Mouse (Mus musculus) hindbrain, embryonic 16.5 days (tissue): Measurements from ENCODE around the gene Aldoart2. TPM values are rescaled to one million over a fixed set of nuclear protein-coding genes. Genes with fewer than 3 reads are reported as not detected.
A peak's percentile ranks its signal among the peaks of the same experiment; 100 is the strongest.

Experiments
- ATAC-seq: fragments of 200-750 bp; cut with Nextera tagmentation; 2 replicates; pipeline ENCODE4 v1.8.0; 2017; ENCODE audit warnings: moderate TSS enrichment, moderate library complexity
- H3K27ac ChIP-seq: fragments of 300-500 bp; sonication (generic); 2 replicates; pipeline ENCODE4 v1.5.1; 2014; ENCODE audit warnings: low read depth, mild to moderate bottlenecking, control low read depth, low read length, moderate library complexity
- H3K27me3 ChIP-seq: fragments of 300-500 bp; sonication (generic); replicated peaks from 2 replicates; pipeline ENCODE4 v1.6.1; 2014; ENCODE audit warnings: low read length; ENCODE audit not compliant: control insufficient read depth, insufficient read depth
- H3K36me3 ChIP-seq: fragments of 300-500 bp; sonication (generic); 2 replicates; pipeline ENCODE4 v1.6.1; 2014; ENCODE audit warnings: mild to moderate bottlenecking, low read length, moderate library complexity, mixed read lengths; ENCODE audit not compliant: control insufficient read depth, insufficient read depth
- H3K4me1 ChIP-seq: fragments of 300-500 bp; sonication (generic); 2 replicates; pipeline ENCODE4 v1.6.1; 2014; ENCODE audit warnings: low read depth, low read length; ENCODE audit not compliant: control insufficient read depth, insufficient read depth
- H3K4me2 ChIP-seq: fragments of 300-500 bp; sonication (generic); 2 replicates; pipeline ENCODE4 v1.6.1; 2014; ENCODE audit warnings: mild to moderate bottlenecking, low read length, control low read depth, moderate library complexity
- H3K4me3 ChIP-seq: fragments of 300-500 bp; sonication (generic); 2 replicates; pipeline ENCODE4 v1.5.1; 2014; ENCODE audit warnings: mild to moderate bottlenecking, low read length, control low read depth, moderate library complexity
- H3K9ac ChIP-seq: fragments of 300-500 bp; sonication (generic); 2 replicates; pipeline ENCODE4 v1.6.1; 2014; ENCODE audit warnings: low read depth, mild to moderate bottlenecking, control low read depth, low read length, moderate library complexity
- H3K9me3 ChIP-seq: fragments of 300-500 bp; sonication (generic); 2 replicates; pipeline ENCODE4 v1.6.1; 2014; ENCODE audit warnings: mild to moderate bottlenecking, low read length, moderate library complexity; ENCODE audit not compliant: control insufficient read depth
- WGBS: fragments of 180-500 bp; shearing (Covaris S2); extraction: QIAGEN DNeasy Blood & Tissue Kit; methylation state at CpG from one replicate; pipeline ENCODE4 v1.1.7; 2014; 5-methylcytosine and 5-hydroxymethylcytosine counted together
- polyA plus RNA-seq: library from polyadenylated mRNA; unstranded; fragments of >200 nt; fragmentation: Nextera tagmentation; extraction: Ambion mirVana; gene quantifications from 2 replicates; pipeline ENCODE4 v1.2.1, GENCODE M21; 2015

Gene Aldoart2
- polyA plus RNA-seq, 1 experiment from 2014 or later, result not detected

DNA sequence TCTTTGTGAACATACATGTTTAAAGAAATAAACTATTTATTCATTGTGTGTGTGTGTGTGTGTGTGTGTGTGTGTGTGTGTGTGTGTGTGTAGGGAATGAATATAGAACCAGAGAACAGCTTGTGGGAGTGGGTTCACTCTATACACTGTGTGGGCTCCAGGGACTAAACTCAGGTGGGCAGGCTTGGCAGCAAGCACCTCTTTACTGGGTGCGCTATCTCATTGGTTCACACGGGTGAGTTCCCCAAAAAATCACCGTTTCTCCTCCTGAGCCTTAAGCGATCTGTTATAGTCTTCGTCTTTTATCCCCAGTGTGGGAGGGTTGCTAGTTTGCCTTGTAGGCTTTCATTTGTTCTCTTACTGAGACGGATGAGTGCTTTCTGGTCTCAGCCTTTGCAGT lies 7.2 kb upstream of the Aldoart2 start:
- Histone ChIP-seq H3K9me3 (no peaks in the 10 kb centered on the region), H3K27ac (no peak overlapping the region), H3K36me3 (no peaks in the 10 kb centered on the region), H3K4me3 (no peak overlapping the region), H3K27me3 (no peaks in the 10 kb centered on the region), H3K4me2 (no peak overlapping the region), H3K9ac (no peak overlapping the region), H3K4me1 (peaks cover 2% of the 10 kb centered on the region)
- WGBS, result 67% methylated on average over 6 of the region's 6 CpGs
- ATAC-seq, result no peak

DNA sequence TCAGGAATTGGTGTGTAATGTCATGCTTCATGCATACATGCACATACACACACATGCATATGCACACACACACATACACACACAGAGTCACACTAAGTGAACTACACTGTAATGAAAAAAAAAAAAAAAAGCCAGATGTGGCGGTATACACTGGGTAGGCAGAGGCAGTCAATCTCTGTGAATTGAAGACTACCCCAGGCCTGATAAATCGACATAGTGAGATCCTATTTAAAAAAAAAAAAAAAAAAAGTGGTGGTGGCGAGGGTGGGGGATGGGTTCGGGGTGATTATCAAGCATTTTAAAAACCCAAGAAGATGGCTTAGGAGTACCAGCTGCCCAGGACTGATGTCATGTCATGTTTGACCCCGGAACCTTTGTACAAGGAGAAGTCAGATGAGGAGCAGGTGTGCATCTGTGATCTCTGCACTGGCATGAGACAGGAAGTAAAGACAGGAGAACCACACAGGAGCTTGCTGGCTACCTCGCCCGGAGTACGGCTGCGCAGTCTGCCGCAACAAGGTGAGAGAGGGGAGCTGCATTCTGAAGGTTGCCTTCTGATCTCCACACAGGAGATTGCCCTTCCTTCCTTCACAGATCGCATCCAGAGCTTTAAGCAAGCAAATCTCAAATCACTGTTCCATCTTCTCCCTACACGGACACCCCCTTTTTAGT lies 5.7 kb upstream of the Aldoart2 start:
- H3K27ac ChIP-seq, result no peak overlapping the region
- WGBS, result 90% methylated on average over 12 of the region's 12 CpGs
- no peak overlapping the region for H3K4me2 ChIP-seq
- H3K9me3 ChIP-seq, result no peaks in the 10 kb centered on the region
- H3K4me1 ChIP-seq, result peaks cover 2% of the 10 kb centered on the region
- ATAC-seq, result no peak
- no peaks in the 10 kb centered on the region for H3K36me3 ChIP-seq
- H3K4me3 ChIP-seq, result no peak overlapping the region
- H3K27me3 ChIP-seq, result no peaks in the 10 kb centered on the region
- no peak overlapping the region for H3K9ac ChIP-seq

- Histone ChIP-seq H3K4me2 (peak overlapping the region; percentile 59), H3K27ac (no peak overlapping the region), H3K4me1 (peaks cover 2% of the 10 kb centered on the region), H3K9ac (peak overlapping the region; percentile 48), H3K27me3 (no peaks in the 10 kb centered on the region), H3K9me3 (no peaks in the 10 kb centered on the region), H3K36me3 (no peaks in the 10 kb centered on the region), H3K4me3 (peak overlapping the region; percentile 30)
- 12% methylated on average over 19 of the region's 19 CpGs for WGBS
- ATAC-seq, result no peak
These were observed 4.9 kb upstream of the Aldoart2 start for GRCm38 (mm10) chr12:55560025-55560690.

- Histone ChIP-seq H3K36me3 (no peaks in the 10 kb centered on the region), H3K4me3 (no peak overlapping the region), H3K4me2 (no peak overlapping the region), H3K27ac (no peak overlapping the region), H3K4me1 (peaks cover 2% of the 10 kb centered on the region), H3K9me3 (no peaks in the 10 kb centered on the region), H3K27me3 (no peaks in the 10 kb centered on the region), H3K9ac (no peak overlapping the region)
- 94% methylated on average over 3 of the region's 3 CpGs for WGBS
- ATAC-seq, result no peak
These were observed 1.3 kb upstream of the Aldoart2 start for GRCm38 (mm10) chr12:55563742-55564141.

DNA sequence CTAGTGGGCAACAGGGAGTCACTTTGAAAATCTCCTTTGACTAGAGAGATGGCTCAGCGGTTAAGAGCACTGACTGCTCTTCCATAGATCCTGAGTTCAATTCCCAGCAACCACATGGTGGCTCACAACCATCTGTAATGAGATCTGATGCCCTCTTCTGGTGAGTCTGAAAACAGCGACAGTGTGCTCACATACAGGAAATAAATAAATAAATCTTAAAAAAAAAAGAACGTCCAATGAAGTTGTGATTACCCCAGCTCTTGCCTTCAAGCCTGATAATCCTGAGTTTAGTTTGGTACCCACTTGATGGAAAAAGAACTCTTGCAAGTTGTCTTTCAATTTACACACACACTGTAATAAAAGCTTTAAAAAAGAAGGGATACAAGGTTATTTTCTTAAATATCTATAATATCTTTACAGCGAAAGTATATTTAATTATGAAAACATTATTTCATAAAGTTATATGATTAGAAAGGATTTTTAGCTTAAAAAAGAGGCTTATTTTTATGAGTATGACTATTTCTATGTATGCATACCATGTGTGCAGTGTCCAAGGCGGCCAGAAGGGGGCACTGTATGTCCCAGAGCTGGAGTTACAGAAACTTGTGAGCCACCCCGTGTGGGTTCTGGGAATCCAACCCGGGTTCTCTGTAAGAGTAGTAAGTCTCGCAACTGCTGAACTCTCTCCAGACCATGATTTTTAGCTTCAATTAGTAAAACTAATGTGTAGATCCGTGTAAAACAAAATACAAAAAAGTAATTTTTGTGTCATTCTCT lies 664 bp upstream of the Aldoart2 start:
- no peak overlapping the region for H3K4me2 ChIP-seq
- no peak overlapping the region for H3K4me3 ChIP-seq
- no peaks in the 10 kb centered on the region for H3K36me3 ChIP-seq
- no peak overlapping the region for H3K27ac ChIP-seq
- no peaks in the 10 kb centered on the region for H3K9me3 ChIP-seq
- no peaks in the 10 kb centered on the region for H3K27me3 ChIP-seq
- no peak overlapping the region for H3K9ac ChIP-seq
- ATAC-seq, result no peak
- peaks cover 2% of the 10 kb centered on the region for H3K4me1 ChIP-seq
- 89% methylated on average over 9 of the region's 9 CpGs for WGBS

DNA sequence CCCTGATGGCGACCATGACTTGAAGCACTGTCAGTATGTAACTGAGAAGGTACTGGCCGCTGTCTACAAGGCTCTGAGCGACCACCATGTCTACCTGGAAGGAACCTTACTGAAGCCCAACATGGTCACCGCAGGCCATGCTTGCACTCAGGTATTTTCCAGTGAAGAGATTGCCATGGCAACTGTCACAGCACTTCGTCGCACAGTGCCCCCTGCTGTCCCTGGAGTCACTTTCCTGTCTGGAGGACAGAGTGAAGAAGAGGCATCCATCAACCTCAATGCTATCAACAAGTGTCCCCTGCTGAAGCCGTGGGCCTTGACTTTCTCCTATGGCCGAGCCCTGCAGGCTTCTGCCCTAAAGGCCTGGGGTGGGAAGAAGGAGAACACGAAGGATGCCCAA lies 828 bp downstream of the Aldoart2 start:
- Histone ChIP-seq H3K9ac (no peak overlapping the region), H3K4me2 (no peak overlapping the region), H3K36me3 (no peaks in the 10 kb centered on the region), H3K4me1 (no peaks in the 10 kb centered on the region), H3K9me3 (no peaks in the 10 kb centered on the region), H3K27ac (no peak overlapping the region), H3K27me3 (no peaks in the 10 kb centered on the region), H3K4me3 (no peak overlapping the region)
- 76% methylated on average over 9 of the region's 9 CpGs for WGBS
- no peak for ATAC-seq

DNA sequence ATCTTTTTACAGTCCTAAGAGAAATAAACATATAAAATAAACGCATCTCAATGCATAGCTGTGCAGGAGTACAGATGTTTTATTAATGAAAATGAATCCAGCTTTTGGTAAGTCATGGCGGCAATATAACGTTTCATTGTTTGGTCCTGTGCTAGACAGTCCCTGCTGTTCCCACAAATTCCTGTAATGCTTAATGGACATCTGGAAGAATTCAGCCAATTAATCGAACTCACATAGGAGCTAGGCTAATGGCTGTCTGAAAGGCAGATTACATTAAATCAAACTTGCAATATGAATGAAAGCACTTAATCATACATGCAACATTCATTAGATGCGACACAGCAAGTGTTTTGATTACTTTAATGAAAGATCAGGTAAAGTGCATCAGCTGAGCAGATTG lies 1.8 kb downstream of the Aldoart2 start:
- H3K27me3 ChIP-seq, result no peaks in the 10 kb centered on the region
- H3K9me3 ChIP-seq, result no peaks in the 10 kb centered on the region
- no peaks in the 10 kb centered on the region for H3K4me1 ChIP-seq
- H3K36me3 ChIP-seq, result no peaks in the 10 kb centered on the region
- H3K4me2 ChIP-seq, result no peak overlapping the region
- H3K4me3 ChIP-seq, result no peak overlapping the region
- H3K27ac ChIP-seq, result no peak overlapping the region
- ATAC-seq, result no peak
- 68% methylated on average over 5 of the region's 5 CpGs for WGBS
- no peak overlapping the region for H3K9ac ChIP-seq

DNA sequence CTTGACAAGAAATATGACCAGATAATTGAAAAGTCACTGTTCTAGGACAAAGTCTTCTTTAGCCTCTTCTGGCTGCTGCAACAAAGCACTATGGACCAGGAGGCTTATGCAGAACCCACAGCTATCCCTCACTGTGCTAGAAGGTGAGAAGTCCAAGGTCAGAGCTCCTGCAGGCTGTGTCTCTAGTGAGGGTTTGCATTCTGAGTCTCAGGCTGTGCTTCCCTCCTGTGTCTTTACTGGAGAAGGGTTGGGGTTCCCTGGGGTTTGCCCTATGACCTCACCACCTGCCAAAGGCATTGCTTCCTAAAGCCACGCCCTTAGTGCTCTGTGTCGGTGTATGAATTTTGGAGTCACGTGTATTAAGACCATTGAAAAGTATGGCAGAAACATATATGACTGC lies 3.4 kb downstream of the Aldoart2 start:
- Histone ChIP-seq H3K4me1 (no peaks in the 10 kb centered on the region), H3K27me3 (no peaks in the 10 kb centered on the region), H3K27ac (no peak overlapping the region), H3K4me2 (no peak overlapping the region), H3K9ac (no peak overlapping the region), H3K4me3 (no peak overlapping the region), H3K36me3 (no peaks in the 10 kb centered on the region), H3K9me3 (no peaks in the 10 kb centered on the region)
- WGBS, result 74% methylated on average over 3 of the region's 3 CpGs
- ATAC-seq, result no peak

GRCm38 (mm10) chr12:55569676-55570075 lies 4.6 kb downstream of the Aldoart2 start:
- no peaks in the 10 kb centered on the region for H3K27me3 ChIP-seq
- H3K9me3 ChIP-seq, result no peaks in the 10 kb centered on the region
- ATAC-seq, result no peak
- H3K4me1 ChIP-seq, result no peaks in the 10 kb centered on the region
- H3K4me3 ChIP-seq, result no peak overlapping the region
- no peak overlapping the region for H3K4me2 ChIP-seq
- H3K36me3 ChIP-seq, result no peaks in the 10 kb centered on the region
- 72% methylated on average over 6 of the region's 6 CpGs for WGBS
- no peak overlapping the region for H3K27ac ChIP-seq
- H3K9ac ChIP-seq, result no peak overlapping the region
